Mouse (Mus musculus) CH12.LX (cell line): ENCODE measurements at regions not wholly inside any gene's neighbourhood (a gene's known extent, or its start where the extent isn't known, plus 50 kb on each side); places are given as distances from the start of the nearest gene placed in this dataset.

Experiments used
- CTCF ChIP-seq, 2 experiments: IDR thresholded peaks in 1 of 2; conservative IDR thresholded peaks in 1 of 2; 2 replicates each; pipeline ENCODE4 v1.5.1; 2011 to 2012; ENCODE audit warnings: low read depth in 2 of 2, low read length in 2 of 2, improper control_type of control experiment in 1 of 2, inconsistent platforms in 1 of 2, mild to moderate bottlenecking in 1 of 2, moderate library complexity in 1 of 2
- E2F4 ChIP-seq: IDR thresholded peaks from 2 replicates; pipeline ENCODE4 v1.6.1; 2011; ENCODE audit warnings: low read depth, low read length, improper control_type of control experiment; ENCODE audit not compliant: insufficient replicate concordance
- EP300 ChIP-seq: IDR thresholded peaks from 2 replicates; pipeline ENCODE4 v1.6.1; 2011; ENCODE audit warnings: low read length, improper control_type of control experiment
- JUND ChIP-seq: conservative IDR thresholded peaks from 2 replicates; pipeline ENCODE4 v1.6.1; 2011; ENCODE audit warnings: low read depth, low read length, improper control_type of control experiment
- KAT2A ChIP-seq: IDR thresholded peaks from 2 replicates; pipeline ENCODE4 v1.6.1; 2012; ENCODE audit warnings: low read length, improper control_type of control experiment, inconsistent platforms; ENCODE audit not compliant: insufficient replicate concordance
- MAFK ChIP-seq: IDR thresholded peaks from 2 replicates; pipeline ENCODE4 v1.6.1; 2011; ENCODE audit warnings: low read length, improper control_type of control experiment; ENCODE audit not compliant: insufficient replicate concordance
- MAZ ChIP-seq: IDR thresholded peaks from 2 replicates; pipeline ENCODE4 v1.6.1; 2012; ENCODE audit warnings: low read depth, mild to moderate bottlenecking, inconsistent platforms, low read length, improper control_type of control experiment, moderate library complexity
- POLR2A ChIP-seq: IDR thresholded peaks from 2 replicates; pipeline ENCODE4 v1.6.1; 2011; ENCODE audit warnings: low read depth, mild to moderate bottlenecking, improper control_type of control experiment, low read length
- TCF12 ChIP-seq: IDR thresholded peaks from 2 replicates; pipeline ENCODE4 v1.6.1; 2014; ENCODE audit warnings: low read depth, mild to moderate bottlenecking, inconsistent platforms, low read length, improper control_type of control experiment
- USF1 ChIP-seq: IDR thresholded peaks from 2 replicates; pipeline ENCODE4 v1.6.1; 2014; ENCODE audit warnings: low read depth, mild to moderate bottlenecking, inconsistent platforms, low read length, improper control_type of control experiment
- ZMIZ1 ChIP-seq: IDR thresholded peaks from 2 replicates; pipeline ENCODE4 v1.6.1; 2012; ENCODE audit warnings: low read depth, mild to moderate bottlenecking, inconsistent platforms, low read length, improper control_type of control experiment

DNA sequence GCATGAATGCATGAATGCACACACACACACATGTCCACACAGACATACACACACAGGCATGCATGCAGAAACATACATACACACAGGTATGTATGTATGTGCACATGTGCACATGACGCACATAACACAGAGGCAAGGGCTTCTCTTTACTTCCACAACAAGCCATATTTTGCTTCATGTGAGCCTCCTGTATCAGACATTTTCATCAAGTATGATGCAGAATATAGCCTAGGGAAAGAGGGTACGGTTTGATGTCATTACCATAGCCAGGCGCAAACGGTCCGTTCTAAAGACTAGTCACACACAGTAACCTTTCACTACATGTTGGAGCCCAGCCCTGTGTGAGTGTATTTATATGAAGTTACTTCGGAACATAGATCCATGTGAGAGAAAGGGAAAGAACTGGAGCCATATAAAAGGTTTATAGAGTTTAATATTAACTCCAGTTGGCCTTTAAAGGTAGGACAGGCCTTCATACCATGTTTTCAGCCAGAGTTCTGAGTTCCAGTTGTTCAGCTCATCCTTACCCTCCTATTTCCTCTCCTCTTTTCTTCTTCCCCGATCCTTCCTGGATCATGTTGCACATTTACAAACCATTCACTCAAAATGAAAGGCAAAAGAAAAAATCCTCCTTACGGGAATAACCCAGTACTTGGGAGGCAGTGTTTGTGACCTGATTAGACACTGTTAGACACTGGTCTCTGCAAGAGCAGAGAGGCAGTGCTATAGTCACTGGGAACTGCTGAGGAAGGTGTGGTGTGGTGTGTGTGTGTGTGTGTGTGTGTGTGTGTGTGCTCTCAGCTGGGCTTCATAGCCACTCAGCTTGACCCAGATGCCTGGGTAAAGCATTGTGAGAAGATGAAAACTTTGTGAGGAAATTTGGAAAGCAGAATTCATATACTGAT, 434.1 kb upstream of the Ccnh start:
- TF ChIP-seq EP300, result no peak
- no peak for TF ChIP-seq CTCF (conservative IDR thresholded peaks at IDR 0.05 in 1 of 2, IDR thresholded peaks at IDR 0.05 in 1 of 2; ENCODE audit: low read depth in 2 of 2, low read length in 2 of 2)
- no peak for TF ChIP-seq POLR2A
- no peak for TF ChIP-seq E2F4
- TF ChIP-seq USF1, result no peak
- TF ChIP-seq TCF12, result no peak
- TF ChIP-seq MAZ, result no peak
- no peak for TF ChIP-seq JUND
- TF ChIP-seq MAFK, result no peak
- no peak for TF ChIP-seq ZMIZ1
- TF ChIP-seq KAT2A, result no peak
